Mouse (Mus musculus) left cerebral cortex, postnatal 14 days (tissue): ENCODE measurements around the gene Dusp3. TPM values are rescaled to one million over a fixed set of nuclear protein-coding genes. Genes with fewer than 3 reads are reported as not detected.

Source experiments
- DNase-seq, 2 experiments: peaks; one replicate each; pipeline ENCODE4 v3.0.0; 2021 to 2022; ENCODE audit warnings: low spot score in 2 of 2, mixed read lengths in 1 of 2
- intact Hi-C: fragments of 180-260 bp; cut with DNase I; formaldehyde crosslinking; loops from one replicate; pipeline ENCODE4 v1.15.1; 2025
- total RNA-seq, 2 experiments: library from RNA; stranded (reverse); gene quantifications; 2 replicates each; pipeline ENCODE4 v1.2.3; 2021

The Dusp3 gene
- total RNA-seq, 2 experiments from 2014 or later: 191 to 205 TPM

DNA sequence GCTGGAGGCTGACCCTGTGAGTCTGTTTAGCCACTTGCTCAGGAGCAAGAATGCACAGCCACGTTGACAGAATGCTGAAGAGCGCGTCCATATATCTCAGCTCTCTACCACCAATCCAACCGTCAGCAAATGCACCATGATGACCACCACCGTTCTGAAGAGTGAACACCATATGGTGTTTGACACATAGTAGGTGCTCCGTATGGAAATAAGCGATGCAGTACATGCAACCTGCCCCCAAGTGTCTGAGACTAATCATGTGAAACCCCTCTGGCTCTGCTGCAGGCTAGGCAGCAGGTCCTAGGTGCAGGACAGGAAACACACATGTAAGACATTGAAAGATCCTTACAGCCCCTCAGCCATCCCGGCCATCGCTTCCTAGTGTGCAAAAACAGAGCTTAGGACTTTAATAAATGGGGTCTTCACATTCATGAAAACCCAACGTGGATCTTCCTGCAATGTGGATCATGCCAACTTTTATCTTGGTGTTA, 3.3 kb downstream of the Dusp3 start:
- intact Hi-C loops: no loop called here
- no peak for DNase-seq

DNA sequence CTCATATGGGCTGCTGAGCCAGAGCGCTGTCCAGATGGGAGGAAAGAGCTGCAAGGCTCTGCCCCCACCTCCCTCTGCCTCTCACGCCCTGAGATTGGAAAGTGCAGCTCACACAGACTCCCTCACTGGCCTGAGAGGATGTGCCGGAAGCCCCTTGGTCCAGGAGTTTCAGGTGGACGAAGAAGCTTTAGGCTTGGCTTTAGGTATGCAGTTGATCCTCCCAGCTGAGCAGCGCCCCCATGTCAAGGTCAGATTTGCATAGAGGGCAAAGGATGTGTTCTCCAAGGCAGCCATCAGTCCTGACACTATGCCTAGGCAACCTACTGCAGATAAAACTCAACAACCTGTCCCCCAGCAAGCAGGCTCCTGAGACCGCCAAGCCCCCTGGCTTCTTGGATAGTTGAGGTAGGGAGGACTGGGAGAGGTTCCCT, 3.8 kb downstream of the Dusp3 start:
- no peak for DNase-seq
- intact Hi-C loops: no loop called here

DNA sequence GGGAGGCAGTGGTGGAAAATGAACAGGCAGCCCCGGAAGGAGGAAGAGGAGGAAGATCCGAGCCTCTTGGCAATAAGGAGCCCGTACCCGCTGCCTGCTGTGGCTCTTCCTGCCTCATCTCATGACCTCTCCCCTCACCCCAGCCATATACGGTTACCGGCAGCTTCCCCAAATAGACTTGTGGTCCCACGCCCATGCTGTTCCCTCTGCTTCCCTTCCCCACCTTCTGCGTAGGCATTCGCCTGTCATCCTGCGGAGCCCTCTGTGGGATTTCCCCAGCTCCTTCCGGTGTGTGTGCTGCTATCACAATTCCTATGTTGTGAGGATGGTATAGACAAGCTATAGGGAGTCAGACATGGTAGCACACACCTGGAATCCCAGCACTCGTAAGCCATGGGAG, 5.0 kb downstream of the Dusp3 start:
- intact Hi-C loops: no loop called here
- DNase-seq: no peak

DNA sequence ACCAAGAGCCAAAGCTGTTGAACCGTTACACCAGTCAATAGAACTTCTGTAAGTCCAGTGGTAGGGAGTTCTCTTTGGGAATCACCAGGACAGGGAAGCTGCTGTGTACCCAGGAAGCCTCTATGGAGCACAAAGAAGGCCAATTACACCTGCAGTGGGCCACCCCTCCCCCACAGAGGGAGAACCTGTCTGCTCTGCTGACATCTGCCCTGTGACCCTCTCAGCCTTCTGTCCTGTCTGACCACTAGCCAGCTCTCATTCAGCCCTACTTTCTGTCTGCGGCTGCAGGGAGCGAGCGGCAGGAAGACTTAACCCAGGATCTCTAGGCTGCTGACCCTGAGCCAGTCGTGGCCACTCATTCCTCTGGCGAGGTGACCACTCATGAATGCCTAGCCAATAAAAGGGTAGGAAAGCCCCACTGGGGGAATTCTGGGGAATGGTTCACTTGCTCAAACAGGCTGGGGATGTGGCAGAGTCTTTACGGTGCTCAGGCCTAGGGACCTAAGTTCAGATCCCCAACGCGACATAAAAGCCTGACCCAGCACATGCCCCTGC, 6.1 kb downstream of the Dusp3 start:
- intact Hi-C loops: no loop called here
- no peak for DNase-seq

DNA sequence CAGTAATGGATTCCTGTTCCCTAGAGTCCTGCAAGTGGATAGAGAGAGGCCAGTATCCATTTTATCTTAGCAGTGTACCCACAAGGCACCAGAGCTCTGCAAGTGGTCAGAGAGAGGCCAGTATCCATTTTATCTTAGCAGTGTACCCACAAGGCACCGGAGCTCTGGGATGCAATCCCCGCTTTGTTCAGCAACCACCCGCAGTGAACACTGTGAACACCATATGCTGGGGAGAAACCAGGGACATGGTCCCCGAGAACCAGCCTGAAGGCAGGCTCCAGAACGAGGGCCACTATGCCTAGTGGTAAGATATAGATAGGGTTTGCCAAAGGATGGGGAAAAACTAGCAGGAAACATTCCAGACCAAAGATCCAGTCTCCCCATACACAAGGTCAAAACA, 7.7 kb downstream of the Dusp3 start:
- intact Hi-C loops: no loop called here
- no peak for DNase-seq

DNA sequence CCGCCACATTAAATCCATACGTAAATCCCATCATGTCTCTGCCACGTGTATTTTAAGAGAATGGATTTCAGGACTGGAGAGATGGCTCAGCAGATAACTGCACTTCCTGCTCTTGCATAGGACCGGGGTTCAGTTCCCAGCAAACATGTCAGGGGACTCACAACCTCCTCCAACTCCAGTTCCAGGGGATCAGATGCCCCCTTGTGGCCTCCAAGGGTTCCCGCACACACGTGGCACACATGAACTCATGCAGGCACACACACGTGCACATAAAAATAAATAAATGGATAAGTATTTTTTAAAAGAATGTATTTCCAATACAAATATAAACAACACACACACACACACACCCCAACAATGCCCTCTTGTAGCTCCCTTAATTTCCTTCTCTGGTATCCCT, 9.9 kb downstream of the Dusp3 start:
- intact Hi-C loops: no loop called here
- DNase-seq: no peak

DNA sequence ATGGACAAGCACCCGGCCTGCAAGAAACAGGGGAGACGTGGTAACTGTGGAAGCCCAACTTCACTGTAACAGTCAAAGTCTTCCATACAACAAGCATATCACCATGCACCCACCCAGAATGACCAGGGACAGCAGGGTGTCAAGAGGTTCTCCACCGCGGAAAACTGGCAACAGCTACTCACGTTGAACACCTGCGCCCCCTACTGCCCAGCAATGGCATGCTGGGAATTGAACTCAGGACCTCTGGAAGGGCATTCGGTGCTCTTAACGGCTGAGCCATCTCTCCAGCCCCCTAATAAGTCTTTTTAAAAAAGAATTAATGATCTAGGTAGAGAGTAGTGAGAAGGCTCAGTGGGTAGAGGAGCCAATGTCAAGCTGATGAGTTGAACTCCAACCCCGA, 11.9 kb downstream of the Dusp3 start:
- intact Hi-C loops: loop anchor here (5.0 kb wide), 1 partner anchor 163 kb away; no protein-coding TSS in a partner anchor

DNA sequence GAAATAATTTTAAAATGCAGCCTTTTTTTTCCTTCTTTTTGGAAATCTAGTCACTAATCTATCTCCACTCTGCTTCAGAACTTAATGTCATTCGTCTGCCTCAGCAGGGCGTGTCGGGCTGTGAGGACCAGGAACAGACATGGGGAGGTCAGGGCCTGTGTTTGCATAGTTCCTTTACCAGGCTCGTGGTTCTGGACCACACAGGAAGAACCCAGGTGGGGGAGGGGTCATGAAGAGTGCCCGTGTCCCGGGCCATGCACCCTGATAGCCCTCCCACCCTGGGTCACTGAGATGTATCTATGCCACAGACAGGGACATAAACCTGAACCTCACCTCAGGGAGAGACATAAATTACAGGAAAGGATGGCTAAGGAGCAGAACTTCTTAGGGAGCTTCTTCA, 12.6 kb downstream of the Dusp3 start:
- intact Hi-C loops: loop anchor here (5.0 kb wide), 1 partner anchor 162 kb away; no protein-coding TSS in a partner anchor
- no peak for DNase-seq

More for the DNA sequence above, 11.9 kb downstream of the Dusp3 start:
- no peak for DNase-seq

DNA sequence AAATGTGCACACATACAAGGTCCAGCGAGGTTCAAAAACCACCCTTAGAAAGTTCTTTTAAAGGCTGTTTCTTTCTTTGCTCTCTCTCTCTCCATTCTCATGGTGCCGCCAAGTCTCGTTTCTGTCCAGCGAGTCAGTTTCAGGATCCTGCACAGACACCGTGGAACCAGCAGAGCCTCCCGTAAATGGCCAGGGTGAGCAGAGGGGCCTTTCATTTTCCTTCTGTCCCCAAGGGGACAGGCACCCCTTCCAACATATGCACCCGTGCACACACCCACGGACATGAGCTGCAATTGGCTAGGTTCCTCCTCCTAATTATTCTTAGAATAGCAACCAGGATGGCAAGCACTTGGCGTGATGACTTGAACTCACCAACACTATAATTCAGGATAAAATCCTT, 13.3 kb downstream of the Dusp3 start:
- DNase-seq: no peak
- intact Hi-C loops: loop anchor here (5.0 kb wide), 1 partner anchor 161 kb away; no protein-coding TSS in a partner anchor

DNA sequence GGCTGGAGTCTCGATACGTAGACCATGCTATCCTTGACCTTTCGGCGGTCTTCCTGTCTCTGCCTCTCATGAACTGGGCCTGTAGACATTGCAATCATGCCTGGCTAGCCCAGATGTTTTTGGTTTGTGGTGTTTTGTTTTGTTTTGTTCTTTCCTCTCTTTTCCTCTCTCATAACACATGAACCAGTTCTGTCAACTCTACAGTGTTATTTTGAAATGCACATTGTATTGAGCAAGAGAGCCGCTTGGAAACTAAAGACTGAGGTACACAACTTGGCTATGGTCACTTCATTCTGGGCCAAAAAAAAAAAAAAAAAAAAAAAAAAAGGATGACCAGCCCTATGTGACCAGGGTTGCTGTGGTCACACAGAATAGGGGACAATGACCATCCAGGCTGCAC, 14.2 kb downstream of the Dusp3 start:
- DNase-seq: no peak
- intact Hi-C loops: loop anchor here (5.0 kb wide), 1 partner anchor 160 kb away; no protein-coding TSS in a partner anchor

DNA sequence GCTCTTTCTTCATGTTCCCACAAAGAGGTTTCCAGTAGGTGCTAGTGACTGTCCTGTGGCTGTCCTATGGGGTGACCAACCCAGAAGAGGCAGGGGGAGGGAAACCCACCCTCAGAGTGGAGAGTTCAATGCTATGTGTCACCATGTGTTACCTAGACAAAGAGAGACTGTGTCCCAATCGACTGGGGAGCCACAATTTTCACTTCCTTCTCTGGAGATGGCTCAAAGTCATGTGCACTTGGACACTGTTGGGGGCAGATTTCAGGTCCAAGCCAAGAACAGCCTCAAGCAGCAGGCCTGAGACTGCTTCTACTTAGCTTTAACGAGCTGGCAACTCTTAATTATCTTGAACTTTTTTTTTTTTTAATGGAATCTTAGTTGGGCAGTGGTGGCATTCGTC, 14.7 kb downstream of the Dusp3 start:
- intact Hi-C loops: loop anchor here (5.0 kb wide), 1 partner anchor 160 kb away; no protein-coding TSS in a partner anchor
- DNase-seq: no peak

DNA sequence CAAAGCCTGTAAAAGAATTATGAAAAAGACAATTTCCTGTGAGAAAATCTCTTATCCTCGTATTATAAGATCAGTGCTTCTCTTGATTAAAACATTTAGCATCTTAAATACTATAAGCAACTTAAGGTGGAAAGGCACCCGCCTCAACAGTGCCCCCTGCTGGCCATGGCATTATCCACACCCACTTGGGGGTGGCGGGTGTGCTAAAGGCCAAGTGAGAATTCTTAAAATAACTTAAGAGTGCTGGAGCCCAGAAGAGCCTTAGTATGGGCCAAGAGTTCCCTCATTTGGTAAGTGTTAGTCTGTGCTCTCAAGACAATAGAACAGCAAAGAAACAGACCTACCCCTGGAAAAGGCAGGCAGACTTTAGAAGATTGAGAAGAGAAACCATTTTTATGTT, 15.4 kb downstream of the Dusp3 start:
- intact Hi-C loops: loop anchor here (5.0 kb wide), 1 partner anchor 159 kb away; no protein-coding TSS in a partner anchor

DNA sequence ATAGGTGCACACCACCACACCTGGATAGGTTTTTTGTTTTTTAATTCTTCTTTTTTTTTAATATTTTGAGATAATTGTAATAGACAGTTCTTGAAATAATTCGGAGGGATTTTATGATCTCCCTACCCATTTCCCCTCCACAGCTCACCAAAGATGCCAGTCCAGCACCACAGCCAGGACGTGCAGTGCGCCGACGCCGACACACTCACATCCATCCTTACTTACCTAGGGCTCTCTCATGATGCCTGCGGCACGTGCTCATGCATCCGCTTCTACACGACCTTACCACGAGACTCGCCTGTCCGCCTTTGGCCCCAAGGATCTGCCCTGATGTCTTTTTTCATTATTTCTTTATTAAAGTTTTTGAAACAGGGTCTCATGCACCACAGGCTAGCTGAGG, 17.0 kb downstream of the Dusp3 start:
- no peak for DNase-seq
- intact Hi-C loops: loop anchor here (5.0 kb wide), 1 partner anchor 158 kb away; no protein-coding TSS in a partner anchor

More for the DNA sequence above, 15.4 kb downstream of the Dusp3 start:
- DNase-seq: no peak

DNA sequence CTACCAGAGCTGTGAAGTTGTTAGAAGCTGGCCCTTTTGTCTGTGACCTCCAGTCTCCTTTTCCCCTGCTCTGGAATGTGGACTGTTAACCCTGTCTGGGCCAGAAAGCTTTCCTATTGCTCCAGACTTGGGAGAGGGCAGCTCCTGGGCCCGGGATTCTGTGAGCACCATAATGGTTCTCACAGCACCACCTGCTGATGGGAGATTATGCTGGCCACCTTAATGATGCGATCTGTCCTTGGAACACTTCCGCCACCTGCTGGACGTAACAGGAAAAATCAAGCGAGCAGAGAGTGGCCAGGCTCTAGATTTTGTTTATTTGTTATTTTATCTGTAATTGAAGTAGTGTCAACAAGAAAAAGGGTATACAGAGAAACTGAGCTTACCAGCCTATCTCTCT, 18.0 kb downstream of the Dusp3 start:
- intact Hi-C loops: loop anchor here (1.0 kb wide), 1 partner anchor 49 kb away; no protein-coding TSS in a partner anchor
- DNase-seq: peak; percentile 91

DNA sequence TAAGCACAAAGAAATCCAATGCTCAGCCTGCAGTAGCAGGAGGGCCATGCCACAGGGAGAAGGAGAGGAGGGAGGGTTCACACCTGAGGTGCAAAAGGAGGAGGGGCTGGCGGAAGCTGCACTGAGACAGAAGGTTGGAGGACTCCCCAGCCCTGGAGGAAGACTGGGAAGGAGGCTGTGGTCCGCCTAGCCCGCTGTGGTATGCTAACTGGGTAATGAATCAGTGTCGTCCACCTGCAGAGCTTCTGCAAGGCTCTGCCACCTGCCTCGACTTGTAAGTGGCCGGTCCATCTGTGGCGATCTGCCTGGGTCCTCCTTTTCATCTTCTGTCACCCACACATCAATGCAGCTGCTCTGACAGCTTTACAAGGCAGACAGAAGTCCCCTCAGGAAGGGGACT, 18.5 kb downstream of the Dusp3 start:
- intact Hi-C loops: loop anchor here (1.0 kb wide), 1 partner anchor 49 kb away; no protein-coding TSS in a partner anchor
- DNase-seq: no peak

DNA sequence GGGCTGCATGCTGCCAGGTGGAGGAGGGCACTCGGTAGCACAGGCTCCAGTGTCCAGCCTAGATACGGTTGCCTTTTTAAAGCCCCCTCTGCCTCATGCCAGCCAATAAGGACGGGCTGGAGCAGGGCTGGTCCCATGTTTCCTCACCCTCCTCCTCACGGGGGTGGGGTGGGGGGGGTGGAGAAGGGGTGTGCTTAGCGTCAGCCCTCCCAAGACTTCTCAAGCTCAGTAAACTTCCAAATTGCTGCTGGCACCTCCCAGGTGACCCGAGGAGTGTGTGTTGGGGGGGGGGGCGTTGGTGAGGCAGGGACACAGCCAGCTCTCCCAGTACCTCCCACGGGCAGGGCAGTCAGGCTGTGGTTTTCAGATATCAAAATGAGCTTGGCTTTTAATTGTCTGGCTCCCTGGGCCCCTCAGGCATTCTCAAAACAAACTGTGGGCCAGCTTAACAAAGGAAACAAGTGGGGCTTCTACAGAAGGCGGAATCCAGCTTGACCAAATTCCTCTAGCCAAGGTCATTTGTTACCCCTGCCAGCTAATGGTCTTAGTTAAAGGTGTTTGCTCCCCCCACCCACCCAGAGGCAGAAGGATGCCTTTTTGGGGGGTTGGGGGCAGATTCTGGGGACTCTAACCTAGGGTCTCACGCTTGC, 19.7 kb downstream of the Dusp3 start, which contains the start of gene Sost:
TSS of gene Sost (minus strand) at position 51 of the 650 bp plus-strand sequence.
- no peak for DNase-seq
- intact Hi-C loops: no loop called here

DNA sequence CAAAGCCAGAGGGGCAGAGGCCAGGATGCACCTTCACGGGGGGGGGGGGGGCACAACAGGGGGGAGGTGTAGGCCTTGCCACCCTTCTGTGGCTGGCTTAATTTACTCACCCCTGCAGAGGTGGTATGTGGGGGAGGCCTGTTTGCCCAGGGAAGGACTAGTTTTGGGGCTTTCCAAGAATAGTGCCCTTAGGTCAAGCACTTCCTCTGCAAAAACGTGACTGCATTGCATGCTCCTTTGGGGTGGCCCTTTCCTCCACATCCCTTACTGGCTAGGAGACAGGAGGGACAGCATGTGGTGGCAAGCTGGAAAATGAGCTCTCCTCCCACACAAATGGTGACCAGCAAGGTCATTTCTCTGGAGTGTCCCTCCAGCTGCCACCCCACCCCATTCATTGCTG, 21.3 kb downstream of the Dusp3 start:
- intact Hi-C loops: no loop called here
- no peak for DNase-seq

DNA sequence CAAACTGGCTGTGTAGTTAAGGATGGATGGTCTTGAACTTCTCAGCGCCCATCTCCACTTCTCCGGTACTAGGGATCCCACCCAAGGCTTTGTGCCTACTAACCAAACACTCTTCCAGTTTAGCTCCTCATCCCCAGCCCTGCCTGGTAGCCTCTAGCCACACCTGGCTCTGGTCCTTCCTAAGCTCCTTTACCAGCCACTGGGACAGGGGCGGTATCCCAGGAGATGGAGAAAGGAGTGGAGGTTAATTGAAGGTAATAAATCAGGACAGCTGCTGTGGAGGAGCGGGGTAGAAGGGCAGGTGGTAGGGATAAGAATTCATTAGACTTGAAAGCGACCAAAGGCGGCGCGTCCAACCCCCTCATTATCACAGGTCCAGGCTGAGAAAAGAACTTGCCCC, 22.2 kb downstream of the Dusp3 start:
- intact Hi-C loops: no loop called here

DNA sequence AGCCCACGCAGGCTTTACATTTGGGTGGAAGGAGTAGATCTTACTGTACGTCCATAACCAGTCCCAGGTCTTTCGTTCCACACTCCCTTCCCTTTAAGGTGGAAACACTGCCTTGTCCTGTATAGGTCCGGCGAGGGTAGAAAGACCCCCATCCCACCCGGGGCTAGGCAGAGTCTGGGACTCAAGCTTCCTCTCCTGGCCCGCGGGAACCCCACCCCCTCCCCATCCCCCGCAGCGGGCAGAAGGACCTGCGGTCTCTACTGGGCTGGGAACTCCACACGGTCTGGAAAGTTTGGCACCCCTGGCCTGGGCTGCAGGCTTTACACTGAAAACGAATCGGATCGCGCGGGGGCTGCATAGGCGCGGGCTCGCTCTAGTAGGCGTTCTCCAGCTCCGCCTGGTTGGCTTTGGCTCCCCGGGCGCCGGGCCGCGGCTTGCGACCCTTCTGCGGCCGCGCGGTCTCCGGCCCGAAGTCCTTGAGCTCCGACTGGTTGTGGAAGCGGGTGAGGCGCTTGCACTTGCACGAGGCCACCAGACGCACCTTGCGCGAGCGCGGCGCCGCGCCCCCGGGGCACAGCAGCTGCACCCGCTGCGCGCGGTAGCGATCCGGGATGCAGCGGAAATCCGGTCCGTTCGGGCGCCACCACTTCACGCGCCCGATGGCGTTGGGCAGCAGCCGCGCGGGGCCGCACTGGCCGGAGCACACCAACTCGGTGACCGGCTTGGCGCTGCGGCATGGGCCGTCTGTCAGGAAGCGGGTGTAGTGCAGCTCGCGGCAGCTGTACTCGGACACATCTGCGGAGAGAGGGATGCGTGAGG, 23.1 kb downstream of the Dusp3 start:
- intact Hi-C loops: no loop called here
- no peak for DNase-seq

More for the DNA sequence above, 22.2 kb downstream of the Dusp3 start:
- no peak for DNase-seq

DNA sequence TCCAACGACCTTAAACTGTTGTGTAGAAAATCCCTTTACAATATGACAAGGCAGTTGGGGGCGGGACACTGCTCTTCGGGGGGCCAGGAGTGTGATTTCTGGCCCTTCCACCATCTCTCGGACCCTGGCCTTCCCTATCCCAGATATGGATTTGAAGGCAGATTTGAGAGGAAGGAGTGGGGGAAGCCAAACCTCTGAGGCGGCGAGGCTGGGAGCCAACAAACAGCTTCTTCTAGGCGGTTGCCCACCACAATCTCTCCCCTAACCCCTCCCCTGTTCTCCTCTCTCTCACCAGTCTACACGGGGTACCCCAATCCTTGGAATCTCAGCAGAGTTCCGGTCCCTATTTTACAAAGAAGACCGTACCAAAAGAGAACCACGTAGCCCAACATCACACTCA, 23.8 kb downstream of the Dusp3 start:
- intact Hi-C loops: no loop called here
- no peak for DNase-seq
